Mouse (Mus musculus) intestine, postnatal 0 days (tissue): ENCODE measurements at regions not wholly inside any gene's neighbourhood (a gene's known extent, or its start where the extent isn't known, plus 50 kb on each side); places are given as distances from the start of the nearest gene placed in this dataset.

Source experiments
- ATAC-seq: fragments of 200-750 bp; cut with Nextera tagmentation; 2 replicates; pipeline ENCODE4 v1.8.0; 2017; ENCODE audit warnings: mild to moderate bottlenecking, moderate TSS enrichment, moderate library complexity
- H3K27ac ChIP-seq: fragments of 300-500 bp; sonication (generic); 2 replicates; pipeline ENCODE4 v1.5.1; 2014; ENCODE audit warnings: mild to moderate bottlenecking, low read depth, low read length, moderate library complexity
- H3K27me3 ChIP-seq: fragments of 300-500 bp; sonication (generic); replicated peaks from 2 replicates; pipeline ENCODE4 v1.6.1; 2014; ENCODE audit warnings: low read length, mixed read lengths; ENCODE audit not compliant: control insufficient read depth, insufficient read depth
- H3K36me3 ChIP-seq: fragments of 300-500 bp; sonication (generic); 2 replicates; pipeline ENCODE4 v1.6.1; 2014; ENCODE audit warnings: mild to moderate bottlenecking, moderate library complexity; ENCODE audit not compliant: control insufficient read depth, insufficient read depth
- H3K4me1 ChIP-seq: fragments of 300-500 bp; sonication (generic); replicated peaks from 2 replicates; pipeline ENCODE4 v1.6.1; 2014; ENCODE audit warnings: antibody characterized with exemption, low read length, mixed read lengths; ENCODE audit not compliant: control insufficient read depth, insufficient read depth
- H3K4me2 ChIP-seq: fragments of 300-500 bp; sonication (generic); replicated peaks from 2 replicates; pipeline ENCODE4 v1.6.1; 2014; ENCODE audit warnings: low read depth, mild to moderate bottlenecking, moderate library complexity
- H3K4me3 ChIP-seq: fragments of 300-500 bp; sonication (generic); 2 replicates; pipeline ENCODE4 v1.5.1; 2014; ENCODE audit warnings: low read depth, low read length
- H3K9ac ChIP-seq: fragments of 300-500 bp; sonication (generic); 2 replicates; pipeline ENCODE4 v1.6.1; 2014; ENCODE audit warnings: mild to moderate bottlenecking, low read depth, low read length
- H3K9me3 ChIP-seq: fragments of 300-500 bp; sonication (generic); 2 replicates; pipeline ENCODE4 v1.6.1; 2016; ENCODE audit warnings: mixed run types; ENCODE audit not compliant: control insufficient read depth
- CTCF ChIP-seq: sonication (generic); IDR thresholded peaks from 2 replicates; pipeline ENCODE4 v1.5.1; 2016; ENCODE audit warnings: low read depth, mild to moderate bottlenecking, control low read depth, antibody characterized with exemption, moderate library complexity
- WGBS: fragments of 180-500 bp; shearing (Covaris S2); extraction: QIAGEN DNeasy Blood & Tissue Kit; methylation state at CpG from one replicate; pipeline ENCODE4 v1.1.7; 2014; 5-methylcytosine and 5-hydroxymethylcytosine counted together

GRCm38 (mm10) chr19:35890191-35890590, 167.1 kb downstream of the Htr7 start:
- no peak for TF ChIP-seq CTCF
- Histone ChIP-seq H3K9ac (no peak overlapping the region), H3K27me3 (no peaks in the 10 kb centered on the region), H3K9me3 (no peaks in the 10 kb centered on the region), H3K27ac (no peak overlapping the region), H3K4me3 (no peak overlapping the region), H3K4me1 (no peaks in the 10 kb centered on the region), H3K36me3 (no peaks in the 10 kb centered on the region), H3K4me2 (no peak overlapping the region)
- WGBS, result 77% methylated on average over 4 of the region's 4 CpGs
- no peak for ATAC-seq

GRCm38 (mm10) chr19:35886270-35886669, 171.0 kb downstream of the Htr7 start:
- H3K27me3 ChIP-seq, result no peaks in the 10 kb centered on the region
- H3K9me3 ChIP-seq, result no peaks in the 10 kb centered on the region
- H3K4me3 ChIP-seq, result no peak overlapping the region
- no peaks in the 10 kb centered on the region for H3K4me1 ChIP-seq
- no peak overlapping the region for H3K27ac ChIP-seq
- H3K4me2 ChIP-seq, result no peak overlapping the region
- H3K36me3 ChIP-seq, result no peaks in the 10 kb centered on the region
- no peak for ATAC-seq
- 72% methylated on average over 5 of the region's 5 CpGs for WGBS
- TF ChIP-seq CTCF, result no peak
- no peak overlapping the region for H3K9ac ChIP-seq

- Histone ChIP-seq H3K27me3 (no peaks in the 10 kb centered on the region), H3K36me3 (no peaks in the 10 kb centered on the region), H3K9ac (no peak overlapping the region), H3K9me3 (no peaks in the 10 kb centered on the region), H3K4me2 (no peak overlapping the region), H3K27ac (no peak overlapping the region), H3K4me3 (no peak overlapping the region), H3K4me1 (no peaks in the 10 kb centered on the region)
- no peak for TF ChIP-seq CTCF
- 92% methylated on average over 13 of the region's 13 CpGs for WGBS
- ATAC-seq, result no peak
Observed at GRCm38 (mm10) chr19:35881810-35882485, 175.4 kb downstream of the Htr7 start.

GRCm38 (mm10) chr19:35875464-35875863, 181.8 kb downstream of the Htr7 start:
- no peak for ATAC-seq
- Histone ChIP-seq H3K4me1 (no peaks in the 10 kb centered on the region), H3K4me3 (no peak overlapping the region), H3K27ac (no peak overlapping the region), H3K4me2 (no peak overlapping the region), H3K36me3 (no peaks in the 10 kb centered on the region), H3K9ac (no peak overlapping the region), H3K27me3 (no peaks in the 10 kb centered on the region), H3K9me3 (no peaks in the 10 kb centered on the region)
- WGBS, result 62% methylated on average over 1 of the region's 1 CpGs
- TF ChIP-seq CTCF, result no peak

- no peak for ATAC-seq
- Histone ChIP-seq H3K4me3 (no peak overlapping the region), H3K9ac (no peak overlapping the region), H3K4me1 (no peaks in the 10 kb centered on the region), H3K36me3 (no peaks in the 10 kb centered on the region), H3K4me2 (no peak overlapping the region), H3K27ac (no peak overlapping the region), H3K27me3 (no peaks in the 10 kb centered on the region), H3K9me3 (no peaks in the 10 kb centered on the region)
- no peak for TF ChIP-seq CTCF
- WGBS, result 79% methylated on average over 4 of the region's 4 CpGs
Observed at GRCm38 (mm10) chr19:35870720-35871119, 186.6 kb downstream of the Htr7 start.

GRCm38 (mm10) chr19:35868543-35868942, 188.8 kb downstream of the Htr7 start:
- no peak overlapping the region for H3K27ac ChIP-seq
- 81% methylated on average over 3 of the region's 3 CpGs for WGBS
- no peaks in the 10 kb centered on the region for H3K9me3 ChIP-seq
- no peaks in the 10 kb centered on the region for H3K27me3 ChIP-seq
- ATAC-seq, result no peak
- H3K9ac ChIP-seq, result no peak overlapping the region
- no peaks in the 10 kb centered on the region for H3K36me3 ChIP-seq
- no peak for TF ChIP-seq CTCF
- no peaks in the 10 kb centered on the region for H3K4me1 ChIP-seq
- H3K4me2 ChIP-seq, result no peak overlapping the region
- no peak overlapping the region for H3K4me3 ChIP-seq

- Histone ChIP-seq H3K4me1 (no peaks in the 10 kb centered on the region), H3K27ac (no peak overlapping the region), H3K9me3 (no peaks in the 10 kb centered on the region), H3K27me3 (no peaks in the 10 kb centered on the region), H3K36me3 (no peaks in the 10 kb centered on the region), H3K4me2 (no peak overlapping the region), H3K9ac (no peak overlapping the region), H3K4me3 (no peak overlapping the region)
- WGBS, result 82% methylated on average over 6 of the region's 6 CpGs
- TF ChIP-seq CTCF, result no peak
- no peak for ATAC-seq
Observed at GRCm38 (mm10) chr19:35863049-35863448, 194.3 kb downstream of the Htr7 start.
